Mouse (Mus musculus): ENCODE measurements around the gene Abhd6. TPM values are rescaled to one million over a fixed set of nuclear protein-coding genes. Genes with fewer than 3 reads are reported as not detected.

Gene Abhd6
- total RNA-seq, 2 experiments from 2014 or later: 61.4 to 61.8 TPM

- DNase-seq (ENCODE audit: low spot score in 2 of 2): no peak
Measured at GRCm38 (mm10) chr14:8028086-8028485, 25.4 kb downstream of the Abhd6 start.

GRCm38 (mm10) chr14:8029752-8030151 lies 27.1 kb downstream of the Abhd6 start:
- no peak for DNase-seq (ENCODE audit: low spot score in 2 of 2)

GRCm38 (mm10) chr14:8030535-8030934 lies 27.8 kb downstream of the Abhd6 start:
- no peak for DNase-seq (ENCODE audit: low spot score in 2 of 2)

GRCm38 (mm10) chr14:8032087-8032944 lies 29.6 kb downstream of the Abhd6 start:
- DNase-seq (ENCODE audit: low spot score in 2 of 2): peak; percentile 34 to 51

GRCm38 (mm10) chr14:8034561-8034960 lies 31.9 kb downstream of the Abhd6 start:
- DNase-seq (ENCODE audit: low spot score in 2 of 2): no peak

GRCm38 (mm10) chr14:8035951-8036350 lies 33.2 kb downstream of the Abhd6 start:
- DNase-seq (ENCODE audit: low spot score in 2 of 2): no peak

- DNase-seq (ENCODE audit: low spot score in 2 of 2): no peak
Measured at GRCm38 (mm10) chr14:8036406-8036805, 33.7 kb downstream of the Abhd6 start.

- no peak for DNase-seq (ENCODE audit: low spot score in 2 of 2)
Measured at GRCm38 (mm10) chr14:8038150-8038549, 35.4 kb downstream of the Abhd6 start.

GRCm38 (mm10) chr14:8038791-8039448 lies 36.2 kb downstream of the Abhd6 start:
- peak; percentile 40 to 75 for DNase-seq (ENCODE audit: low spot score in 2 of 2)

- no peak for DNase-seq (ENCODE audit: low spot score in 2 of 2)
Measured at GRCm38 (mm10) chr14:8040179-8040578, 37.5 kb downstream of the Abhd6 start.

- no peak for DNase-seq (ENCODE audit: low spot score in 2 of 2)
Measured at GRCm38 (mm10) chr14:8040911-8041678, 38.4 kb downstream of the Abhd6 start.

- no peak for DNase-seq (ENCODE audit: low spot score in 2 of 2)
Measured at GRCm38 (mm10) chr14:8042120-8042519, 39.4 kb downstream of the Abhd6 start.

- no peak for DNase-seq (ENCODE audit: low spot score in 2 of 2)
Measured at GRCm38 (mm10) chr14:8042577-8042976, 39.9 kb downstream of the Abhd6 start.

GRCm38 (mm10) chr14:8044330-8044729 lies 41.6 kb downstream of the Abhd6 start:
- DNase-seq (ENCODE audit: low spot score in 2 of 2): peak in 1 of 2 experiments; percentile 42

GRCm38 (mm10) chr14:8044786-8045185 lies 42.1 kb downstream of the Abhd6 start:
- DNase-seq (ENCODE audit: low spot score in 2 of 2): no peak

GRCm38 (mm10) chr14:8045187-8045846 lies 42.6 kb downstream of the Abhd6 start:
- DNase-seq (ENCODE audit: low spot score in 2 of 2): no peak

- DNase-seq (ENCODE audit: low spot score in 2 of 2): no peak
Measured at GRCm38 (mm10) chr14:8046839-8047238, 44.1 kb downstream of the Abhd6 start.

GRCm38 (mm10) chr14:8049334-8049733 lies 46.6 kb downstream of the Abhd6 start:
- no peak for DNase-seq (ENCODE audit: low spot score in 2 of 2)

- DNase-seq (ENCODE audit: low spot score in 2 of 2): no peak
Measured at GRCm38 (mm10) chr14:8051869-8052268, 49.2 kb downstream of the Abhd6 start.

- no peak for DNase-seq (ENCODE audit: low spot score in 2 of 2)
Measured at GRCm38 (mm10) chr14:8052661-8053060, 50.0 kb downstream of the Abhd6 start.
